Mouse (Mus musculus): ENCODE data around the gene Meis1. TPM values are rescaled to one million over a fixed set of nuclear protein-coding genes. Genes with fewer than 3 reads are reported as not detected.

Meis1 gene
- total and polyA plus RNA-seq, 3 experiments: 0.64 to 4.3 (median 0.98) TPM

DNA sequence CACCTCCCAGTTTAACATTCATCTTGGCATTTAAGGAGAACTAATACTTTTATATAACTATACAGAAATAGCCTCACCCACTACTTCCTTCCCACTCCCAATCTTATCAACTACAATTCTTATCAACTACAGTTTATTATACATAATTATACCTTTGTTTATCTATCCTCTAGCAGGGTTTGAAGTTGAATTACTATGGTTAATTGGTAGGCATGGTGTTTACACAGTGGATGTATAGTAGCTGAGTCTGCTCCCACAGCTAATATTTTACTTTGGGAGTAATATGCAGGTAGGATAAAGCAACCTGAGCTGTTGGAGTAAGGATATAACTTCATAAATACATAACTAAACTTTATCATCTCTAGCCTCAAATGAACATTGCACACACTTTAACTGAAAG is 188.7 kb downstream of the Meis1 start:
- ATAC-seq (ENCODE audit: extremely low read depth, insufficient number of reproducible peaks, low FRiP score, poor library complexity, severe bottlenecking): no peak
- H3K4me1 ChIP-seq (ENCODE audit: insufficient read depth, low read depth, low read length): no peaks in the 10 kb centered on the region
- TF ChIP-seq GATA1 (IDR thresholded peaks at IDR 0.05; ENCODE audit: borderline replicate concordance, low read length) (no peak), POLR2AphosphoS5 (IDR thresholded peaks at IDR 0.05; ENCODE audit: insufficient replicate concordance, low read depth, low read length) (no peak), CTCF (IDR thresholded peaks at IDR 0.05; ENCODE audit: low read depth, low read length) (no peak), GATA2 (IDR thresholded peaks at IDR 0.05; ENCODE audit: borderline replicate concordance, low read depth, low read length) (no peak), TAL1 (conservative IDR thresholded peaks at IDR 0.05; ENCODE audit: low read depth, low read length) (no peak)

More for the DNA sequence above, 188.7 kb downstream of the Meis1 start:
- Histone ChIP-seq H3K4me3 (ENCODE audit: low read depth, low read length) (no peak overlapping the region), H3K27me3 (ENCODE audit: insufficient read depth, low read length) (no peaks in the 10 kb centered on the region), H3K36me3 (replicated peaks) (no peaks in the 10 kb centered on the region), H3K9me3 (replicated peaks) (no peaks in the 10 kb centered on the region)
- DNase-seq (ENCODE audit: low spot score): no peak
